Mouse (Mus musculus): ENCODE results near the gene Slc25a47. TPM values are rescaled to one million over a fixed set of nuclear protein-coding genes. Genes with fewer than 3 reads are reported as not detected.

The Slc25a47 gene
- 0.57 TPM for polyA plus RNA-seq (2014; fragmentation: Illumina TruSeq; extraction: RNeasy Lipid Tissue Mini Kit (QIAGEN cat#74804); ENCODE audit: low read depth, low replicate concordance)

GRCm38 (mm10) chr12:108835840-108836409 is at the start of gene Slc25a47, which contains the start of gene Slc25a29:
Gene Slc25a47, plus strand, starts transcription at chr12:108836046.
Gene Slc25a29, minus strand, starts transcription at chr12:108835883.

GRCm38 (mm10) chr12:108792546-108793452 is 43.0 kb upstream of the Slc25a47 start, which contains the start of gene Yy1:
Gene Yy1, plus strand, starts transcription at chr12:108792973.

GRCm38 (mm10) chr12:108892989-108893714 is 57.3 kb downstream of the Slc25a47 start, which contains the start of gene Wdr25:
Gene Wdr25, plus strand, starts transcription at chr12:108893631.

GRCm38 (mm10) chr12:108893715-108894431 is 58.0 kb downstream of the Slc25a47 start, which contains the start of gene Wars:
Gene Wars, minus strand, starts transcription at chr12:108894174.

Other genes with a start within 250 kb of the Slc25a47 start
- 16.7 TPM for gene Degs2, start 133.7 kb upstream of the Slc25a47 start, polyA plus RNA-seq (2014; fragmentation: Illumina TruSeq; extraction: RNeasy Lipid Tissue Mini Kit (QIAGEN cat#74804); ENCODE audit: low read depth, low replicate concordance)
- 92.4 TPM for gene Yy1, start 43.1 kb upstream of the Slc25a47 start, polyA plus RNA-seq (2014; fragmentation: Illumina TruSeq; extraction: RNeasy Lipid Tissue Mini Kit (QIAGEN cat#74804); ENCODE audit: low read depth, low replicate concordance)
- gene Slc25a29, start 163 bp upstream of the Slc25a47 start, polyA plus RNA-seq (2014; fragmentation: Illumina TruSeq; extraction: RNeasy Lipid Tissue Mini Kit (QIAGEN cat#74804); ENCODE audit: low read depth, low replicate concordance), result not detected
- 0.50 TPM for gene Wdr25, start 57.6 kb downstream of the Slc25a47 start, polyA plus RNA-seq (2014; fragmentation: Illumina TruSeq; extraction: RNeasy Lipid Tissue Mini Kit (QIAGEN cat#74804); ENCODE audit: low read depth, low replicate concordance)
- 15.2 TPM for gene Wars, start 58.1 kb downstream of the Slc25a47 start, polyA plus RNA-seq (2014; fragmentation: Illumina TruSeq; extraction: RNeasy Lipid Tissue Mini Kit (QIAGEN cat#74804); ENCODE audit: low read depth, low replicate concordance)
- gene Begain, start 232.2 kb downstream of the Slc25a47 start, polyA plus RNA-seq (2014; fragmentation: Illumina TruSeq; extraction: RNeasy Lipid Tissue Mini Kit (QIAGEN cat#74804); ENCODE audit: low read depth, low replicate concordance), result 0.28 TPM